Mouse (Mus musculus) embryonic fibroblast, embryonic 13.5 days (primary cell): ENCODE data around the gene Carmil3.
A peak's percentile ranks its signal among the peaks of the same experiment; 100 is the strongest.

Source experiments
- CTCF ChIP-seq: IDR thresholded peaks from 2 replicates; pipeline ENCODE4 v1.5.1; 2011; ENCODE audit warnings: mild to moderate bottlenecking, control low read depth, low read length, moderate library complexity, borderline replicate concordance; ENCODE audit not compliant: insufficient read depth
- POLR2A ChIP-seq: IDR thresholded peaks from 2 replicates; pipeline ENCODE4 v1.6.1; 2011; ENCODE audit warnings: low read depth, mild to moderate bottlenecking, control low read depth, low read length, moderate library complexity

DNA sequence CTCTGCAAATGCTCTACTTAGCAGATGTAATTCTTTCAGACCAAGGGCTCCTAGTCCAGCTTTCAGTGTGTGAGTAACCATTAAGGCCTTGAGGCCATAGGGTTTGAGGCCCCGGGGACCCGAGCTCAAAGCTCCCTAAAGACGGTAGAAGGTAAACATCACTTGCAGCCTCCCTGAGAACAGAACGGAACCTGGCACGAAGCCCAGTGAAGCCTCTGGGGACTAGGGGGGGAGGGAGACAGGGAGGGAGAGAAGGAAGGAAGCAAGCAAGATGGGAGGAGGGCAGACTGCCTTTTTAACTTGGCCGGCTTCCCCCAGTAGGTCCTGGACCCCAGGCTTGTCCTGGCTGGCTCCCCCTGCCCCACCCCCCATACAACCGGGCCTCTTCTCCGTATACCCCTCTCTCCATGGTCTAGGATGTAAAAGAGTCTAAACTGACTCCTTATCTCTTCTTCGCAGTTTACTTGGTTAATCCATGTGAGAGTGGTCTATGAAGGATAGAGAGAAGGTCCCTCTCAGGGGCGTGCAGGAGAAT, 50.4 kb downstream of the Carmil3 start:
- TF ChIP-seq CTCF (no peak), POLR2A (peak; percentile 34; the same call in 1 of the 2 replicates)
